Mouse (Mus musculus) stomach, embryonic 14.5 days (tissue): Measurements from ENCODE around the gene St6galnac3. TPM values are rescaled to one million over a fixed set of nuclear protein-coding genes. Genes with fewer than 3 reads are reported as not detected.

Source experiments
- ATAC-seq: fragments of 200-750 bp; cut with Nextera tagmentation; 2 replicates; pipeline ENCODE4 v1.8.0; 2017; ENCODE audit warnings: low read depth, moderate TSS enrichment; ENCODE audit not compliant: insufficient number of reproducible peaks, insufficient read depth, low FRiP score
- H3K27ac ChIP-seq: fragments of 300-500 bp; sonication (generic); 2 replicates; pipeline ENCODE4 v1.5.1; 2014; ENCODE audit warnings: mild to moderate bottlenecking, low read length, moderate library complexity, mixed read lengths
- H3K27me3 ChIP-seq: fragments of 300-500 bp; sonication (generic); 2 replicates; pipeline ENCODE4 v1.6.1; 2014; ENCODE audit warnings: low read length, control low read depth, mixed read lengths; ENCODE audit not compliant: control insufficient read depth, insufficient read depth
- H3K36me3 ChIP-seq: fragments of 300-500 bp; sonication (generic); 2 replicates; pipeline ENCODE4 v1.6.1; 2014; ENCODE audit warnings: mild to moderate bottlenecking, control low read depth, low read length, moderate library complexity, mixed read lengths; ENCODE audit not compliant: control insufficient read depth, insufficient read depth
- H3K4me1 ChIP-seq: fragments of 300-500 bp; sonication (generic); 2 replicates; pipeline ENCODE4 v1.6.1; 2014; ENCODE audit warnings: low read length, control low read depth, mixed read lengths; ENCODE audit not compliant: control insufficient read depth, insufficient read depth
- H3K4me2 ChIP-seq: fragments of 300-500 bp; sonication (generic); replicated peaks from 2 replicates; pipeline ENCODE4 v1.6.1; 2014; ENCODE audit warnings: low read depth, low read length, control low read depth
- H3K4me3 ChIP-seq: fragments of 300-500 bp; sonication (generic); 2 replicates; pipeline ENCODE4 v1.5.1; 2014; ENCODE audit warnings: low read depth, low read length, control low read depth
- H3K9ac ChIP-seq: fragments of 300-500 bp; sonication (generic); replicated peaks from 2 replicates; pipeline ENCODE4 v1.6.1; 2014; ENCODE audit warnings: low read depth, mild to moderate bottlenecking, control low read depth, low read length, moderate library complexity, mixed read lengths
- H3K9me3 ChIP-seq: fragments of 300-500 bp; sonication (generic); 2 replicates; pipeline ENCODE4 v1.6.1; 2016; ENCODE audit warnings: low read depth, low read length, control low read depth; ENCODE audit not compliant: control insufficient read depth
- WGBS: fragments of 180-500 bp; shearing (Covaris S2); extraction: QIAGEN DNeasy Blood & Tissue Kit; methylation state at CpG from one replicate; pipeline ENCODE4 v1.1.7; 2014; 5-methylcytosine and 5-hydroxymethylcytosine counted together
- polyA plus RNA-seq: library from polyadenylated mRNA; unstranded; fragments of >200 nt; fragmentation: Nextera tagmentation; extraction: Ambion mirVana; gene quantifications from 2 replicates; pipeline ENCODE4 v1.2.1, GENCODE M21; 2014

Gene St6galnac3
- polyA plus RNA-seq, 1 experiment from 2014 or later, result 51.6 TPM

- H3K9ac ChIP-seq, result no peak overlapping the region
- H3K27ac ChIP-seq, result no peak overlapping the region
- ATAC-seq, result no peak
- whole genome bisulfite sequencing, result 79% methylated on average over 5 of the region's 5 CpGs
- H3K36me3 ChIP-seq, result no peaks in the 10 kb centered on the region
- no peaks in the 10 kb centered on the region for H3K27me3 ChIP-seq
- no peaks in the 10 kb centered on the region for H3K9me3 ChIP-seq
- no peak overlapping the region for H3K4me3 ChIP-seq
- no peak overlapping the region for H3K4me2 ChIP-seq
- no peaks in the 10 kb centered on the region for H3K4me1 ChIP-seq
These were observed 98.7 kb downstream of the St6galnac3 start for GRCm38 (mm10) chr3:153626237-153626636.

DNA sequence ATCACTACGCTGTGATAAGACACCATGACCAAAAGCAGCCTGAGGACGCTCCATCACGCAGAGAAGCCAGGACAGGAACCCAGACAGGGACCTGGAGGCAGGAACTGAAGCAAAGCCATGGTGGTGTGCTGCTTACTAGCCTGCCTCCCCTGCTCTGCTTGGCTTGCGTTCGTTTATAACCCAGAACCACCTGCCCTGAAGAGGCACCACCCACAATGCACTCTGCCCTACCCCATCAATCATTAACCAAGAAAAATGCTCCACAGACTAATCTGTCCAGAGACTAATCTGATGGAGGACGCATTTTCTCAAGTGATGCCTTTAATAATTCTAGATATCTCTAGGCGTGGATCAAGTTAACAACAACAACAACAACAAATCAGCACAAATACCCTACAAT is 106.0 kb downstream of the St6galnac3 start:
- Histone ChIP-seq H3K4me1 (no peaks in the 10 kb centered on the region), H3K27ac (no peak overlapping the region), H3K36me3 (no peaks in the 10 kb centered on the region), H3K9me3 (no peaks in the 10 kb centered on the region), H3K9ac (no peak overlapping the region), H3K4me2 (no peak overlapping the region), H3K27me3 (no peaks in the 10 kb centered on the region), H3K4me3 (no peak overlapping the region)
- WGBS, result 85% methylated on average over 7 of the region's 7 CpGs
- ATAC-seq, result no peak

DNA sequence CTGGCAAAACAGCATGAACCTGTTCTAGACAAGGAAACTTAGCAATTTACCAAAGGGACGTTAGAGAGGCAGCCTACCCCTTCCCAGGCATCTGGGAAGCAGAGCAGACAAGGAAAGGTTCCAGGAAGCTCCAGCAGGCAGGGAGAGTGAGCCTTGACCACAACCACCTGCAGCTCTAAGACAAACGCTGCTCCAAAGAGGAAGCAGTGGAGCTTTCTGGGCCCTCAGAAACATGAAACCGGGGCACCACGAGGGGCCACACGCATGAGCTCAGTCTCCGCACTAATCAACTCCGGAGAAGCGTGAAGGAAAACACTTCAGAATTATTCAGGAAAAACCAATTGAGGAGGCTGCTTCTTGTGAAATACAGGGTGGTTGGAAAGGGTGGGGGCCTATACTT is 108.1 kb downstream of the St6galnac3 start:
- Histone ChIP-seq H3K4me2 (no peak overlapping the region), H3K36me3 (no peaks in the 10 kb centered on the region), H3K4me1 (no peaks in the 10 kb centered on the region), H3K4me3 (no peak overlapping the region), H3K9me3 (no peaks in the 10 kb centered on the region), H3K27me3 (no peaks in the 10 kb centered on the region), H3K27ac (no peak overlapping the region), H3K9ac (no peak overlapping the region)
- WGBS, result 61% methylated on average over 8 of the region's 8 CpGs
- ATAC-seq, result no peak

DNA sequence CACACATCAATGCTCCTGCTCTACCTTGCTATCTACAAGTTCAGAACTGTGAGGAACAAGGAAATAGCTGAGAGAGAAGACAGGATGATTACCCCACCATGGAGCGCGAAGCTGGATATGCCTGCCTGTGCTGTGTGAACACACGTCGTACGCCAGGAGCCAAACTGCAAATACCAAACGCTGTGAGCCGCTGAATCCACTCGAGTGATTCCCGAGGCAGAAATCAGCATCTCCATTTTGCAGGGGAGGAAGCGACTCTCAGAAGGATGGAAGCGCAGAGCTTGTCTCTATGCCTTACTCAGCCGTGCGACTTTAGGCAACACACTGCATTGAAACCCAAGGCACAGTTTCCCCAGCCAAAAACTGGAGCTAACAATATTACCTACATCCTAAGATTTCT is 114.7 kb downstream of the St6galnac3 start:
- no peak overlapping the region for H3K4me2 ChIP-seq
- no peak overlapping the region for H3K4me3 ChIP-seq
- no peak overlapping the region for H3K9ac ChIP-seq
- 88% methylated on average over 13 of the region's 13 CpGs for WGBS
- no peaks in the 10 kb centered on the region for H3K36me3 ChIP-seq
- H3K4me1 ChIP-seq, result no peaks in the 10 kb centered on the region
- H3K27me3 ChIP-seq, result no peaks in the 10 kb centered on the region
- no peaks in the 10 kb centered on the region for H3K9me3 ChIP-seq
- H3K27ac ChIP-seq, result no peak overlapping the region
- ATAC-seq, result no peak

GRCm38 (mm10) chr3:153606331-153606730 is 118.6 kb downstream of the St6galnac3 start:
- H3K4me1 ChIP-seq, result no peaks in the 10 kb centered on the region
- no peaks in the 10 kb centered on the region for H3K9me3 ChIP-seq
- no peak overlapping the region for H3K27ac ChIP-seq
- H3K4me3 ChIP-seq, result no peak overlapping the region
- ATAC-seq, result no peak
- no peak overlapping the region for H3K4me2 ChIP-seq
- H3K27me3 ChIP-seq, result no peaks in the 10 kb centered on the region
- no peaks in the 10 kb centered on the region for H3K36me3 ChIP-seq
- H3K9ac ChIP-seq, result no peak overlapping the region
- WGBS, result 87% methylated on average over 3 of the region's 3 CpGs

DNA sequence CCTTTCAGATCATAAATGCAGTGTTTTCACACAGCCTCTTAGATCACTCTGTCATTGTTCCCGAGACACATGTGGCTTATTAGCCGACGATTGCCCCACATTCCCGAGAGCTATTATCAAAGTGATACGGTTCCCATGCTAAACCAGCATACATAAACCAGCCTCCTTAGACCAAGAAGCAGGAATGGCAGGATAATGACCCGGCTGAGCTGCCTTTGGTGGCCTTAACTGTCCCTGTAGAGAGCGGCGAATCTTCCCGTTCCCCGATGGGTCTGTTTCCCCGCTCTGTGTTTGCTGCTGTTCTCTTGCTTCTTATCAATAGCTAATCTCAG is 119.2 kb downstream of the St6galnac3 start:
- WGBS, result 65% methylated on average over 11 of the region's 11 CpGs
- Histone ChIP-seq H3K27me3 (no peaks in the 10 kb centered on the region), H3K27ac (no peak overlapping the region), H3K4me3 (no peak overlapping the region), H3K4me1 (no peaks in the 10 kb centered on the region), H3K4me2 (no peak overlapping the region), H3K9ac (no peak overlapping the region), H3K36me3 (no peaks in the 10 kb centered on the region), H3K9me3 (no peaks in the 10 kb centered on the region)
- no peak for ATAC-seq

DNA sequence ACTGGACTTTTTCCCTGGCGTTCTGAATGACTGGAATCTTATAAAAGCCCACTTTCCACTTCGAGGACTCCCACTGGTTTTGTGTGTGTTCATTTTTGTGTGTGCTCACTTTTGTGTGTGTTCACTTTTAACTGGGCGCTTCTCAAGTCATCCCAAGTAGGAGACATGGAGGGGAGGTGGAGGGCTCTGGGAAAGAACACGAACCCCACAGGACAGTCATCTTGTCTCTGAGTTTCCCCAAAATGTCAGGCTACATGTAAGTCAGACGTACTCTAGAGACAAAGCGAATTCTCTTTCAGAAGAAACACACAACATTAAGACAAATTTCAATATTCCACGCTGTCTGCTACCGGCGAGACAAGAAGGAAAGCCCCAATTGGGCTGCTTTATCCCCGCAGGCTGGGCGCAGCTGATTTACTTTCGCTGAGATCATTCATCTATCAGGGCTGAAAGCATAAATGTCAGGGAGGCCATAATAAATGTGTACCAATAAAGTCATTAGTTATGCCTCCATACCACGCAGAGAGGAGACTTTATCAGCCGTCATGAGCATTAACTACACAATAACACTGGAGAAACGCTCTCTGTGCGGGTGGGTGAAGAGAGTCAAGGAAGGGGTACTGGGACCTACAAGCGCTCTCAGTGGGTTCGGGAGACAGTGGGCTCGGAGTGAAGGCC is 119.7 kb downstream of the St6galnac3 start:
- Histone ChIP-seq H3K27ac (no peak overlapping the region), H3K4me2 (no peak overlapping the region), H3K4me3 (no peak overlapping the region), H3K4me1 (no peaks in the 10 kb centered on the region), H3K9me3 (no peaks in the 10 kb centered on the region), H3K36me3 (no peaks in the 10 kb centered on the region), H3K9ac (no peak overlapping the region), H3K27me3 (no peaks in the 10 kb centered on the region)
- ATAC-seq, result no peak
- 51% methylated on average over 19 of the region's 19 CpGs for WGBS

DNA sequence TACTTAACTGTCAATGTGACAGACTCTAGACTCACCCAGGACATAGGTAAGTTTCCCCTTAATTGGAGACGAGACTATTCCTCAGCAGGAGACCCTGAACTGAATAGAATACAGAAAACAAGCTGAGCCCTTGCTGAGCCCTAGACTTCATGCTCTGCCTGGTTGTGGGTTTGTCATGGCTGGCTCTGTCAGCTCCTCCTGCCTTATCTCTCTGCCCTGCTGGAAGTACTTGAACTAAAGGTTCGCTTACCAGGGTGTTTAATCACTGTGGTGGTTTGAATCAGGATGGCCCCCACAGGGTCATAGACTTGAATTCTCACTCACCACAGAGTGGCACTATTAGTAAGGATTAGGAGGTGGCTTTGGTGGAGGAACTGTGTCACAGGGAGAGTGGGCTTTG is 125.8 kb downstream of the St6galnac3 start:
- WGBS, result 76% methylated on average over 2 of the region's 2 CpGs
- H3K4me2 ChIP-seq, result no peak overlapping the region
- ATAC-seq, result no peak
- H3K4me3 ChIP-seq, result no peak overlapping the region
- H3K9ac ChIP-seq, result no peak overlapping the region
- no peaks in the 10 kb centered on the region for H3K4me1 ChIP-seq
- H3K9me3 ChIP-seq, result no peaks in the 10 kb centered on the region
- no peaks in the 10 kb centered on the region for H3K27me3 ChIP-seq
- H3K36me3 ChIP-seq, result no peaks in the 10 kb centered on the region
- no peak overlapping the region for H3K27ac ChIP-seq

DNA sequence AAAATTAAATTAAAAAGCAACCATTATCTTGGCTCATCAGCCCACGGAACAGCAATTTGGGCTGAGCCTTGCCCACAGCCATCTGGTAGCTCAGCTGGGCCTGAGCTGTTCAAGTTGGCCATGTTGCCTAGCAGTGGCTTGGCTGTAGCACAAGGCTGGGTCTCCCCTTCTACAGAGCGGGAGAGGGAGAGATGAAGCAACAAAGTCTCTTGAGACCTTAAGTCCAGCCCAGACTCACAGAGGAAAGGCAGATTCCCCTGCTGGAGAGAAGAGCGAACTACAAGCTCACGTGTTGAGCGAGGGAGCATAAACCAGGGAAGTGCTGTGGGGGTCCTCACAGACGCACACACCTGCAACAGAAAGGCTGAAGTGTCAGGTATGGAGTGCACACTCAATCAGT is 126.3 kb downstream of the St6galnac3 start:
- H3K36me3 ChIP-seq, result no peaks in the 10 kb centered on the region
- ATAC-seq, result no peak
- WGBS, result 89% methylated on average over 6 of the region's 6 CpGs
- H3K9ac ChIP-seq, result no peak overlapping the region
- H3K4me1 ChIP-seq, result no peaks in the 10 kb centered on the region
- H3K4me2 ChIP-seq, result no peak overlapping the region
- no peak overlapping the region for H3K27ac ChIP-seq
- H3K9me3 ChIP-seq, result no peaks in the 10 kb centered on the region
- no peaks in the 10 kb centered on the region for H3K27me3 ChIP-seq
- H3K4me3 ChIP-seq, result no peak overlapping the region
